Mouse (Mus musculus): ENCODE measurements at regions not wholly inside any gene's neighbourhood (a gene's known extent, or its start where the extent isn't known, plus 50 kb on each side); places are given as distances from the start of the nearest gene placed in this dataset.

GRCm38 (mm10) chr6:31106144-31106836 lies 147.4 kb upstream of the Klf14 start:
- Histone ChIP-seq H3K9me3 (replicated peaks) (no peaks in the 10 kb centered on the region), H3K27me3 (ENCODE audit: low read depth, poor library complexity, severe bottlenecking) (no peaks in the 10 kb centered on the region), H3K36me3 (no peaks in the 10 kb centered on the region), H3K27ac (no peak overlapping the region), H3K4me3 (no peak overlapping the region), H3K4me1 (peaks cover 8% of the 10 kb centered on the region)
- WGBS = 83% methylated on average over 10 of the region's 10 CpGs
- DNase-seq (ENCODE audit: low spot score) = no peak

GRCm38 (mm10) chr6:31106856-31107359 lies 148.0 kb upstream of the Klf14 start:
- no peak overlapping the region for H3K27ac ChIP-seq
- H3K27me3 ChIP-seq (ENCODE audit: low read depth, poor library complexity, severe bottlenecking) = no peaks in the 10 kb centered on the region
- no peak overlapping the region for H3K4me3 ChIP-seq
- H3K4me1 ChIP-seq = peaks cover 8% of the 10 kb centered on the region
- WGBS = 95% methylated on average over 10 of the region's 10 CpGs
- H3K36me3 ChIP-seq = no peaks in the 10 kb centered on the region
- no peaks in the 10 kb centered on the region for H3K9me3 ChIP-seq (replicated peaks)
- DNase-seq (ENCODE audit: low spot score) = no peak

GRCm38 (mm10) chr6:31107360-31107759 lies 148.5 kb upstream of the Klf14 start:
- WGBS = 91% methylated on average over 4 of the region's 4 CpGs
- no peak overlapping the region for H3K27ac ChIP-seq

DNA sequence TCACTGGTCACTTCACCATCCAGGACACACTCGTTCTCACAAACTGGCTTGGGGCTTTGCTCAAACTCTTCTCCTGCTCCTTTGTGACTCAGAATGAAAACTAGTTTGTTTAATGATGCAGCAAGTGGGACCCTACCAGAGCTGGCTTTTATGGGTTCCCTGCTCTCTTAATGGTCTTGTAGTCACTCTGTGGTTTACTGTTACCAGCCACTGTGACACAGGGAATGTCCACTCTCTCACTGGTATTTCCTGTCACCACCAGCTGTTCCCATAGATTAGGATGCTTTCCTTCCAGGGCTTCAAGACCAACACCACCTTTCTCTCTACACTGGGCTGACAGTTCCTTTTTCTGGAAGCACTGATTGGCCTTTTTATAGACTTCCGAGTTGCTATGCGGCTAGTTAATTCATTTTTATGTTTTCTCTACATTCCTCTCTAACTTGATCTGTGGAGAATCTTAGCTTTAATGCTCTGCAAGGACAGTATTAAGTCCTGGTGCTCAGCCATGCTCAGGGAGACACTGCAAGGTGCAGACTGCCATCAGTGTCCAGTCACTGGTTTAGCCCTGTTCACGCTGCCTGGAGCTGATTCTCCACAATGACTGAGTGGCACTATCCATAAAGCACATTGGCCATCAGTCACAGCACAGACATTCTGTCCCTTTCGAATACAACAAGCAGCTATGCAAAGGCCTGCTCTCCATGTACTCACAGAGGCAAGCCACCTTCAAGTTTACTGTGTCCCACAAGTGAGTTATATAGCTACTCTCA lies 149.2 kb upstream of the Klf14 start:
- Histone ChIP-seq H3K36me3 (no peaks in the 10 kb centered on the region), H3K4me1 (peaks cover 8% of the 10 kb centered on the region), H3K4me3 (no peak overlapping the region), H3K9me3 (replicated peaks) (no peaks in the 10 kb centered on the region), H3K27ac (no peak overlapping the region), H3K27me3 (ENCODE audit: low read depth, poor library complexity, severe bottlenecking) (no peaks in the 10 kb centered on the region)
- DNase-seq (ENCODE audit: low spot score) = no peak
- 86% methylated on average over 5 of the region's 5 CpGs for WGBS

More at GRCm38 (mm10) chr6:31107360-31107759, 148.5 kb upstream of the Klf14 start:
- H3K9me3 ChIP-seq (replicated peaks) = no peaks in the 10 kb centered on the region
- H3K27me3 ChIP-seq (ENCODE audit: low read depth, poor library complexity, severe bottlenecking) = no peaks in the 10 kb centered on the region
- H3K36me3 ChIP-seq = no peaks in the 10 kb centered on the region
- no peak for DNase-seq (ENCODE audit: low spot score)
- H3K4me1 ChIP-seq = peaks cover 8% of the 10 kb centered on the region
- no peak overlapping the region for H3K4me3 ChIP-seq

- H3K4me1 ChIP-seq = peaks cover 12% of the 10 kb centered on the region
- H3K4me3 ChIP-seq = no peak overlapping the region
- H3K27me3 ChIP-seq (ENCODE audit: low read depth, poor library complexity, severe bottlenecking) = no peaks in the 10 kb centered on the region
- no peaks in the 10 kb centered on the region for H3K9me3 ChIP-seq (replicated peaks)
- DNase-seq (ENCODE audit: low spot score) = no peak
- H3K27ac ChIP-seq = no peak overlapping the region
- WGBS = 95% methylated on average over 4 of the region's 4 CpGs
- no peaks in the 10 kb centered on the region for H3K36me3 ChIP-seq
Measured at GRCm38 (mm10) chr6:31109604-31110003, 150.7 kb upstream of the Klf14 start.

- Histone ChIP-seq H3K27ac (no peak overlapping the region), H3K36me3 (no peaks in the 10 kb centered on the region), H3K4me3 (no peak overlapping the region)
Measured at GRCm38 (mm10) chr6:31112293-31113077, 153.6 kb upstream of the Klf14 start.

GRCm38 (mm10) chr6:31113558-31114326 lies 154.9 kb upstream of the Klf14 start:
- no peaks in the 10 kb centered on the region for H3K9me3 ChIP-seq (replicated peaks)
- no peaks in the 10 kb centered on the region for H3K36me3 ChIP-seq
- no peak overlapping the region for H3K27ac ChIP-seq
- peaks cover 4% of the 10 kb centered on the region; the same call in 1 of the 2 replicates for H3K4me1 ChIP-seq
- whole genome bisulfite sequencing = 91% methylated on average over 21 of the region's 21 CpGs
- H3K27me3 ChIP-seq (ENCODE audit: low read depth, poor library complexity, severe bottlenecking) = no peaks in the 10 kb centered on the region
- H3K4me3 ChIP-seq = no peak overlapping the region
- DNase-seq (ENCODE audit: low spot score) = no peak

More at GRCm38 (mm10) chr6:31112293-31113077, 153.6 kb upstream of the Klf14 start:
- no peak for DNase-seq (ENCODE audit: low spot score)
- Histone ChIP-seq H3K27me3 (ENCODE audit: low read depth, poor library complexity, severe bottlenecking) (no peaks in the 10 kb centered on the region), H3K4me1 (peaks cover 13% of the 10 kb centered on the region), H3K9me3 (replicated peaks) (no peaks in the 10 kb centered on the region)
- 90% methylated on average over 13 of the region's 13 CpGs for WGBS

GRCm38 (mm10) chr6:31114336-31115335 lies 155.8 kb upstream of the Klf14 start:
- Histone ChIP-seq H3K27me3 (ENCODE audit: low read depth, poor library complexity, severe bottlenecking) (no peaks in the 10 kb centered on the region), H3K9me3 (replicated peaks) (no peaks in the 10 kb centered on the region), H3K27ac (peak overlapping the region; percentile 25; the same call in 1 of the 2 replicates), H3K4me1 (peaks cover 4% of the 10 kb centered on the region; the same call in 1 of the 2 replicates), H3K4me3 (no peak overlapping the region), H3K36me3 (no peaks in the 10 kb centered on the region)
- WGBS = 77% methylated on average over 19 of the region's 19 CpGs
- DNase-seq (ENCODE audit: low spot score) = no peak

DNA sequence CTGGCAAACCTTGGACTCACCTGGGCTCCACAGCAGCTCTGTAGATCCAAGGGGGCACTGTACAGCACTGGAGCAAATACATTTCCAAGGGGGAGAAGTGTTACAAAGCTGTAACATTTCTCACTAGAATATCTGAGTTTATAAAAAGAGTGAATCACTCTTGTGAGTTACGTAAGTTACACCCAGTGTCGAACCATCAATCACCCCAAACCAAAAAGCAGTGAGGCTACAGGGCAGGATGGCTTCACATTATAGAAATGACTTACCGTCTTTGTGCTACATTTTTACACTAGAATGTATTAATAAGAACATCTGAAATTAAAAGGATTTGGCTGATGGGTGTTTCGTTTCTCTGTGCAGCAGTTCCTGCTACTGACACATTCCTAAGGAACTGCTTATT lies 156.7 kb upstream of the Klf14 start:
- H3K4me3 ChIP-seq = no peak overlapping the region
- no peaks in the 10 kb centered on the region for H3K36me3 ChIP-seq
- DNase-seq (ENCODE audit: low spot score) = no peak
- 78% methylated on average over 4 of the region's 4 CpGs for WGBS
- H3K27ac ChIP-seq = no peak overlapping the region
- no peaks in the 10 kb centered on the region for H3K9me3 ChIP-seq (replicated peaks)
- peaks cover 4% of the 10 kb centered on the region; the same call in 1 of the 2 replicates for H3K4me1 ChIP-seq
- no peaks in the 10 kb centered on the region for H3K27me3 ChIP-seq (ENCODE audit: low read depth, poor library complexity, severe bottlenecking)

DNA sequence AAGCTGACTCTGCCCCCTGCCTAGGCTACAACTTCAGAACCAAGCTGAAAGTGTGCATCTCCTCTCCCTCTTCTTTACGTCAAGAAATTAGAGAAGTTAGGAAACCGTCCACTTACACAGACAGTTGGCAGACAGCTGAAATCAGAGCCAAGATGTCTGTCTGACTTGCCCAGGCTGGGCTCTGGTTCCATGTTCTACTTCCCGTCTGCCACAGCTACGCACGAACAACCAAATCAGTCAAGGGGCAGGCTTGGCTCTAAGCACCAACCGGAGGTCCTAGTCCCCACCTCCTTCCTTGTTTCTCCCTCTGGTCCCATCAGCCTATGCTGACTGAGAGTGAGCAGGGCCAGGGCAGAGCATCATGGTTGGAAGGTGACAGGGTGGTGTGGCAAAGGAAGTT lies 157.5 kb upstream of the Klf14 start:
- Histone ChIP-seq H3K4me1 (peaks cover 4% of the 10 kb centered on the region; the same call in 1 of the 2 replicates), H3K27ac (no peak overlapping the region), H3K36me3 (no peaks in the 10 kb centered on the region), H3K27me3 (ENCODE audit: low read depth, poor library complexity, severe bottlenecking) (no peaks in the 10 kb centered on the region), H3K9me3 (replicated peaks) (no peaks in the 10 kb centered on the region), H3K4me3 (no peak overlapping the region)
- WGBS = 79% methylated on average over 6 of the region's 6 CpGs
- DNase-seq (ENCODE audit: low spot score) = no peak

DNA sequence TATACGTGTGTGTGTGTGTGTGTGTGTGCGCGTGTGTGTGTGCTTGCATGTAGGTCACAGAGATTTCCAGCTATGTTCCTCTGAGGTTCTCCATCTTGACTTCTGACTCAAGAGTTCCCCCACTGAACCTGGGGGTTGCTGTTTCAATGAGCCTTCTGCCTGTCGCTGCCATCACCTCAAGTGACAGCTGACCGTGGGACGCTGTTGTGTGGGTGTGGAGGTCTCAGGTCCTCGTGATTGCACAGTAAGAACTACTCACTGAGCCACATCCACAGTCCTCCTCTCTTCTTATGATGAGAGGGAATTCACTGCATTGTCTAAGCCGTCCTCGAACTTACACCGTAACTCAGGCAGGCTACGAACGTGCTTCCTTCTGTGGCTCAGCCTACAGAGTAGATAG lies 158.8 kb upstream of the Klf14 start:
- no peaks in the 10 kb centered on the region for H3K36me3 ChIP-seq
- WGBS = 91% methylated on average over 12 of the region's 12 CpGs

More for the DNA sequence above, 158.8 kb upstream of the Klf14 start:
- H3K27ac ChIP-seq = no peak overlapping the region
- H3K4me3 ChIP-seq = no peak overlapping the region
- H3K4me1 ChIP-seq = peaks cover 4% of the 10 kb centered on the region; the same call in 1 of the 2 replicates
- no peaks in the 10 kb centered on the region for H3K27me3 ChIP-seq (ENCODE audit: low read depth, poor library complexity, severe bottlenecking)
- DNase-seq (ENCODE audit: low spot score) = no peak
- no peaks in the 10 kb centered on the region for H3K9me3 ChIP-seq (replicated peaks)

All from limb, embryonic 10.5 days (tissue).